Mouse (Mus musculus) CD4-positive helper T cell, adult 2 months (primary cell): ENCODE results near the gene Tpp1.
"Not testable (repeated sequence)": the region's sequence is repeated elsewhere in the genome, so short reads cannot be mapped to it uniquely, and the experiment has no call there.

Experiments
- DNase-seq: peaks from one replicate; pipeline ENCODE4 v3.0.0-alpha.2; 2012; ENCODE audit warnings: low read depth, missing footprints, low spot score

Tpp1 gene

DNA sequence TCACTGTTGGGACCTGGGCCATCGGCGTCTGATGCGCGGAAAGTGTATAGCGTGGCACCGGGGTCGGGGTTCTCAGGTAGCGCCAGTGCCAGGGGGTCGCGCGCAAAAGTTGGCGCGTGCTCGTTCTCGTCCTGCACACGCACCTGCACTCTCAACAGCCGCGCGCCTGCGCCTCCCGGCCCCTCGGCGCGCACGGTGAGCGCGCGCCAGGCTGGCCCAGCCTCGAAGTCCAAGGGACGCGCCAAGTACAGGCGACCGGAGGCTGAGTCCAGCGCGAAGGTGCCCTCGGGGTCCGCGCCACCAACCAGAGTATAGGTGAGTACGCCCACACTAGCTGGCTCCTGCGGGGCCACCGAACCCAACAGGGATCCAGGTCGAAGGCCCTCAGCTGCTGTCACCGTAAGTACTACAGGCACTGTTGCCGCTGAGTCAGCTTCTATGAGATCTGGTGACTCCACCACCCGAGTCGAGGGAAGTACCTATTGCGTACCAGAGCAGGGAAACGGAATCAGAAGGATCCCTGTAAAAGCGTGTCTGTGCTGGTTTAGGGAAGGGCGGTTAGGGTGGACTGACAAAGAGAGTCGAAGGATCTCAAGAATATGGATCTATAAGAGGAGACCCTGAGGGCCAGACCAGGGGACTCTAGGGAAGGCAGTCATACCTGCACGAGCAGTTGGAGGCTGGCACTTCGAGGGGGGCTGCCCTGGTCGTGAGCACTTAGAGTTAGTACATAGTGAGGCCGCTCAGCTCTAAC is 10.7 kb upstream of the Tpp1 start:
- no peak for DNase-seq

DNA sequence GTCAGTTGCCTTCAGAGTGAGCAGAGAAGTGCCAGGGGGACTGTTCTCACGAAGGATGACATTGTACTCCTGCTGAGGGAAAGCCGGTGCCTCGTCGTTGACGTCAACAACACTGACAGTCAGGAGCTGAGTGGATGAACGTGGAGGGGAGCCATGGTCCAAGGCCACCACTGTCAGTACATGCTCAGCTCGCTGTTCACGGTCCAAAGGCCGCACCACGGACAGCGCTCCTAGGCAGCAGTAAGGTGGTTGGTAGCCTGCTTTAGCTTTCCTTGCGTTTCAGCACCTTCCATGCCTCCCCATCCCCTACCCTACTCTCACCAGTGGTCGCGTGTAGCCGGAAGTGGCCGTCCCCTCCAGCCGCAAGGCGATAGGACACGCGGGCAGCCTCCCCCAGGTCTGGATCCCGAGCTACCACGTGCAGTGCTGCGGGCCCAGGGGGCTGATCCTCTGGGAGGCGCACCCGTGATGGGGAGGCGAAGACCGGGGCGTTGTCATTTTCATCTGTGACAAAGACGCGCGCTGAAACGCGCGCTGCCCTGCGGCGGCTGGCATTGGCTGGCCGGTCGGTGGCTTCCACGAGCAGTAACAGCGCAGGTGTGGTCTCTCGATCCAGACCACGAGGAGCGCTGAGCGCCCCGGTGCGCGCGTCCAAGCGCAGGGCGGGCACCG is 9.9 kb upstream of the Tpp1 start:
- no peak for DNase-seq

DNA sequence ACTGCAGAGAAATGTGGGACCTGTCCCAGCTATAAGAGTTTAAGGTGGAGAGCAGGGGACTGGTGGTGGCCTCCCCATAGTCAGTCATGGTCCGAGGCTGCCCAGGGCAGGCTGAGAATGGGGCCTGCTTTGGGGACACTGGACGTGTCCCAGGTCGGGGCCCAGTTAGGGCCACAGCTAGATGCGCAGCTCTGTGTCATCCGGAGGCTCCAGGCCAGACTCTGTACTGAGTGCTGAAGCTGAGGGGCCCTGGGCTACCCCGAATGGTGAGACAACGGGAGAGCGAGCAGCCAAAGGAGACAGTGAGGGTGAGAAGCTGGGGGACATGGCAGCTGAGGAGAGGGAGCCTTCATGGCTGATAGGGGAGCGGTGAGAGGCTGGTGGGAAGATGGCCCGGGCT is 1.2 kb upstream of the Tpp1 start:
- no peak for DNase-seq

DNA sequence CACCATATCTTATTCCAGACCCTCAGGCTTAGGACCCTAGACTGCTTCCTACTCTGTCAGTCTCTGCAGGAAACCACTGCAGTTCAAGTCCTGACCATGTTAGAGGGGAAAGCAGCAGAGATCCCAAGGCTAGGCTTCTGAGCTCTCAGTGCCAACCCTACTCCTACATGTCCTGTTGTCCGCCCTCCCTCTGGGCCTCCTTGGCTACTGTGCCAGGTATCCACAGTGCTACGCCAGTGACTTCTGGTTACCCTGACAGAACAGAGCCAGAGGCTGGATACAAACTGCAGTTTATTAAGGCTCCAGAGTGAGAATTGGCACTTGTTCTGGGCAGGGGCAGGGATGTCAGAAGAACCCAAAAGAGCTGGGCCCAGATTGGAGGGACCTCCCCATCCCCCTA is 681 bp upstream of the Tpp1 start:
- no peak for DNase-seq

DNA sequence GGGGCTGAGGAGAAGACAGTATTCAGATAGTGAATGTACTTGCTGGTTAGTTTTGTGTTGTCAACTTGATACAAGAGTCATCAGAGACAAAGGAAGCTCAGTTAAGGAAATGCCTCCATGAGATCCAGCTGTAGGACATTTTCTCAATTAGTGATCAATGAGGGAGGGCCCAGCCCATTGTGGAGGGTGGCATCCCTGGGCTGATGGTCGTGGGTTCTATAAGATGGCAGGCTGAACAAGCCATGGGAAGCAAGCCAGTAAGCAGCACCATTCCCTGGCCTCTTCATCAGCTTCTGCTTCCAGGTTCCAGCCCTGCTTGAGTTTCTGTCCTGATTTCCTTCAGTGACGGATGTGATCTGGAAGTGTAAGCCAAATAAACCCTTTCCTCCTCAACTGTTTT is 4.3 kb downstream of the Tpp1 start:
- DNase-seq: no peak

DNA sequence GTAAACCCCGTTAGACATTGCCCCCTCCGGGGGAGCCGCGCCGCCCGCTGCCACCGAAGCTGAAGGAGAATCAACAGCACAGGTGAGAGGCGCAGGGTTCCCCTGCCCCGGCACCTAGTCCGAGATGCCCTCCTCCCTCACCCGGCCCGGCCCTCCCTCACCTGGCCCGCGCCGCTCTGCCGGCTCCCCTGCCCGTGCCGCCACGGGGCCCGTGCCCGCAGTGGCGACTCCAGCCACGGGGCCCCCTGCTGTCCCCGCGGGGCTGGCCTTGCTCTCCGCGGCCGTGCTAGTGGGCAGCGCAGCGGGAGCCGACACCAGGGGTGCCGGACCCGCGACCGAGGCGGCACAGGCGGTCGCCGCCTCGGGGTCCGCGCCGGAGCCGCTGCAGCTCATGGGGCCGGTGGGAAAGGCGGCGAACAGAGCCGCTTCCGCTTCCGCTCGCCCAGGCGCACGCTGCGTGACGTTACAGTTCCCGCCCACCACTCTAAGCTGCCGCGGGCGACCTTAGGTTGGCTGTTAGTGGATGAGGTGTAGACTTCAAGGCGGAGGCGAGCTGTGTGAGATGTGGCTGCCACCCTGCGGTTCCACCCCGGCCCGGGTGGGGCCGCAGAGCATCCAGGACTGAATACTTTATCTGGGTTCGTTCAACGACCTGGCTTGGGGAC is 8.0 kb downstream of the Tpp1 start, which contains the start of gene Taf10:
Gene Taf10, minus strand, starts transcription at position 436 of the 665 bp plus-strand sequence.
- peak; percentile 95 for DNase-seq

DNA sequence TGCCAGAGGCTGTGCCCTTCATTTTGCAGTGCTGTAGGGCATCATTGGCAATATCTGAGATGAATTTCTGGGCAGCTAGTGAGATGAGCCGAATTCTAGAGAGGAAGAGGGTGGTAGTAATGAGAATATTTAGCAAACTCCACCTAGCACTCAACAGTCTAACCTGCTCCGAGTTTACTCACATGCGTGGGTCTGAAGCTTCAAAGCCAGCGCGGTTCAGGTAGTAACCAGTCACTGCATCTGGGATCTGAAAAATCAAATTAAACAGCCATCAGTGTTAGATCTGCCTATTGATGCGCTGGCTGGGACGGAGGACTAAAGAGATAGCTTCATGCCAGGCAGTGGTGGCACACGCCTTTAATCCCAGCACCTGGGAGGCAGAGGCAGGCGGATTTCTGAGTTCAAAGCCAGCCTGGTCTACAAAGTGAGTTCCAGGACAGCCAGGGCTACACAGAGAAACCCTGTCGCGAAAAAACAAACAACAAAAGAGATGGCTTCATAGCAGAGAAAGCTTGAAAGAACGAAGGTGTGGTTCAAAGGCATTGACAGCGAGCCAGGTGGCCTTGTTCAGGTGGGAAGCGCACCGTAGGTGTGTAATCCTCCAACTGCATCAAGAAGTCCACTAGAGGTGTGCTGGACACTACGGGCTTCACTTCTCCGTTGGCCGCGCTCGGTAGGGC is 8.6 kb downstream of the Tpp1 start:
- DNase-seq: not testable (repeated sequence)

DNA sequence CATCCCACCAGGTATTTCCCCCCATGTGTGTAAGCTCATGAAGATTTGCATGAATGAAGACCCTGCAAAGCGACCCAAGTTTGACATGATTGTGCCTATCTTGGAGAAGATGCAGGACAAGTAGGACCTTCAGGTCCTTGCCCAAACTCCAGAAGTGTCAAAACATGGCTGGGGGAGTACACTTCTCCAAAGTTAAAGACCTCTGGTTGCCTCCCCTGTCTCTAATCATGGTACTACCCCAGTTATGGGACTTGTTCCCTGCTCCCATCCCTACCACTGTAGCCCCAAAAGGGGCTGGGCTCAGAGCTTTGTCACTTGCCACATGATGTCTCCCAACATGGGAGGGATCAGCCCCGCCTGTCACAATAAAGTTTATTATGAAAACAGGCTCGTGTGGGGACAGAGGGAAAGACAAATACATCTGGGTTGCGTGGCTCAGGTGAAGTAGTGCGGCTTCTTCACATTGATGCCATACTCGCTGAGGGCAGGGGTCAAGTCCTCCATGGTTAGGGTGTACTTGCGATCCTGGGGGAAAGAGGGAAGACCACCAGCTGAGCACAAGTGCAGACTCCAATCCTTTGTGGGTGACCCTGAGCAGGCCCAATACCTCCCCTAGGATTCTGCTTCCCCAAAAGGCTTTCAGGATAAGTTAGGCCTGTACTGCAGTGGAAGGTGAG is 9.4 kb downstream of the Tpp1 start:
- DNase-seq: not testable (repeated sequence)

DNA sequence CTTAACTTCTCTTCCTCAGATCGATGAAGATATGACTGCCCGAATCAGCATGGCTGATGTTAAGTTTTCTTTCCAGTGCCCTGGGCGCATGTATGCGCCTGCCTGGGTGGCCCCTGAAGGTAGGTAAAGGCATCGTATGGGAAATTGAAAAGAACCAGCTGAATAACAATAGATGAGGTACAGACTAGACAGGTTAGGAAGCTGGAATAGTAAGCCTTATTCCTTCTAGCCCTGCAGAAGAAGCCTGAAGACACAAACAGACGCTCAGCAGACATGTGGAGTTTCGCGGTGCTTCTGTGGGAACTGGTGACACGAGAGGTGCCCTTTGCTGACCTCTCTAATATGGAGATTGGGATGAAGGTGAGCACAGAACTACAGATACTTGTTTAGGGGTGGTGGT is 10.1 kb downstream of the Tpp1 start:
- no peak for DNase-seq

DNA sequence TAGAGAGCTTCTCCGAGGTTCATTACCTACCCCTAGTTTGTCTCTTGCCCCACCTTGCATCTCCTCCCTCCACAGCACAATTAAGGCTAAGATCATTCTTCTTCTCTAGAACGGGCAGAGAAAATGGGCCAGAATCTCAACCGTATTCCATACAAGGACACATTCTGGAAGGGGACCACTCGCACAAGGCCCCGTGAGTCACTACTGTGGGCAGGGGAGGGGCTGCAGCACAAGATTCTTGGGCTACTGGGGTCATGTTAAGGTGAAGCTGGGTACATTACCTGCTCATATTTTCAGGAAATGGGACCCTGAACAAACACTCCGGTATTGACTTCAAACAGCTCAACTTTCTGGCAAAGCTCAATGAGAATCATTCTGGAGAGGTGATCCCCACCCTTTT is 11.2 kb downstream of the Tpp1 start:
- no peak for DNase-seq

DNA sequence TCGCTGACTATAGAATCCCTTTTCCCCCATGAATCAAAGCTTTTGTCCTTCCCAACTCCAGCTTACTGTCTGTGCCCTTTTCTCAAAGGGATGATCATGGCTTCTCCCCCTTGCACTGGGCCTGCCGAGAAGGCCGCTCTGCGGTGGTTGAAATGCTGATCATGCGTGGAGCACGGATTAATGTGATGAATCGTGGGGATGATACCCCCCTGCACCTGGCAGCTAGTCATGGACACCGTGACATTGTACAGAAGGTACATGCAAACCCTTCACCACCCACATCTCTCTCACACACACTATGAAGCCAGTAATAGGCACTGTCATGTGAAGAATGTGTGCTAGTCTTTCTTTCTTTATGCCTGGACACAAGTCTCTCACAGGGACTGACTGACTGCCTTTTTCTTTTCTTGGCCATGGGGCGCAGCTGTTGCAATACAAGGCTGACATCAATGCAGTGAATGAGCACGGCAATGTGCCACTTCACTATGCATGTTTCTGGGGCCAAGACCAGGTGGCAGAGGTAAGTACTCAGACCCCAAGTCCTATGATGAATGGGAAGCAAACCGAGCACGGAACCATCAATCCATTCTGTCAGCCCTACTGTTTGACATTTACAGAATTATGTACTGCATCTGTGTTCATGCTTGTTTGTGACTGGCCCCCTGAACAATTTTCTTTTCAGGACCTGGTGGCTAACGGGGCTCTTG is 11.8 kb downstream of the Tpp1 start:
- DNase-seq: no peak

DNA sequence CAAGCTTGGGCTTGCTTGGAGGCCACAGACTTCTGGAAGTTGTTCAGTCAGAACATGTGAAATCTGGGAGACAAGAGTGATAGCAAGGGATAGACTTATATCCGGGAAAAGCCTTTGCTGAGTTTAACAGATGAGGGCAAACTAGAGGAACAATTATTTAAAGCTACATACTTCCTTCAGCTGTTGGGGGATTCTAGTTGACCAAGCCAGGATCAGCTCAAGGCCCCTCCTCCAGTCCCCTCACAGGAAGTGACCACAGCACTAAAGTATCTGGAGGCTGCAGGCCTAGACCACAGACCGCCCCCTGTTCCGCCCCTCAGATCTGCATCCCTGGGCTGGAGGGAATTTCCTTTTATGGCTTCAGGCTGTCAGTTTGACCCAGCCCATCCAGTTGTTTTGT is 13.1 kb downstream of the Tpp1 start:
- DNase-seq: peak; percentile 17

DNA sequence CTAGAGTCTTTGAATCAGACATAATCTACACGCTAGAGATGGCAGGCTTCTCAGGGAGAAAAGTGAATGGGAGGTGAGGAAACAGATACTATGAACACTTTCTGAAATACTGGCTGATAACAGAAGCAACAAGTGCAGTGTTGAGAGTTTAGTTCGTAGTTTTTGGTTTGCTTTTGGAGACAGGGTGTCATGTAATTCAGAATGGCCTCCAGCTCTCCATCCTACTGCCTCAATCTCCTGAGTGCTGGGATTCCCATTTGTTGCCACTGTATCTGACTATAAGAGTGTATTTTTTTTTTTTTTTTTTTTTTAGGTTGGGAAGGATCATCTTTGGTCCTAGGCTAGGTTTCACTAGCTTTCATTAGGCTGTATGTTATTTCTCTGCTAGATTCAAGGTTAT is 13.7 kb downstream of the Tpp1 start:
- no peak for DNase-seq

DNA sequence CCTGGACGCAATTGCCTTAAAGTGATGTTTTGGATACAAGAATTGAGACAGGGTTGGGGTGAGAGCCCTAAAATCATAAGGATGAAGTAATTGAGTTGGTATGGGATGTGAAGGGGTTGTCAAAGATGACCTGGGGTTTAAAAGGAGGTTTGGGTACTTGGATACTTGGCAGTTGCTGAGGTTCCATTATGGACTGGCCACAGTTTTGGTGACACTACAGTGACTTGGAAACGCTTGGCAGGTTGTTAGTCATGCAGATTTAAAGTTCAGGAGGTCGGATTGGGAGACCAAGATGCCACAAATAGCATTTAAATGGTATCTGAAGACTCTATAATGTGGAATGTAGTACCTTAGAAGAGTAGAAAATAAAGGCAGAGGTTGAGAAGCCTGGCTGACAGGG is 14.4 kb downstream of the Tpp1 start:
- DNase-seq: no peak

DNA sequence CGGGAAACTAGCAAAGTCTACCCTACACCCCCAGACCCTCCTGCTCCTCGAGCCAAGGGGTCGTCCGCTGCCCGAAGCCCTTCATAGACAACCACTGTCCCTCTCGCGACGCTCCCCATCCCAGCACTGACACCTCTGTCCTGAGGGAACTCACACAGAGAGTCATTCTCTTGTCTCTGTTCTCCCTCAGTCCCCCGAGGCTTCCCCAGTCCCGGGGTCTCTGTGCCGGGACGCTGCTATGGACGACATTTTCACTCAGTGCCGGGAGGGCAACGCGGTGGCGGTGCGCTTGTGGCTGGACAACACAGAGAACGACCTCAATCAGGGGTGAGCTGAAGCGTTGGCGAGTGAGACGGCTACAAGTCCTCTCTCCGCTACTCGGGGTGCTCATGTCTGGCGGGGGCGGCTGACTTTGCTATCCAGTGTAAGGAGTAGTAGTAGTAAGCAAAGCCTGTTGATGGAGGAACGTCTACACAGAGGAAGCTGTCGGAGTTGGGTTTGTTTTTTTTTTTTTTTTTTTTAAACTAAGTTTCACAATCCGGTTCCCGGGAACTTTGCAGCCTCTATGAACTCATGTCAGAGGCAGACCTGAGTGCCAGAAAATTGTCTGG is 15.0 kb downstream of the Tpp1 start, which contains the start of gene Rrp8:
Gene Rrp8, minus strand, starts transcription at position 475 of the 611 bp plus-strand sequence.
- peak; percentile 54 for DNase-seq

DNA sequence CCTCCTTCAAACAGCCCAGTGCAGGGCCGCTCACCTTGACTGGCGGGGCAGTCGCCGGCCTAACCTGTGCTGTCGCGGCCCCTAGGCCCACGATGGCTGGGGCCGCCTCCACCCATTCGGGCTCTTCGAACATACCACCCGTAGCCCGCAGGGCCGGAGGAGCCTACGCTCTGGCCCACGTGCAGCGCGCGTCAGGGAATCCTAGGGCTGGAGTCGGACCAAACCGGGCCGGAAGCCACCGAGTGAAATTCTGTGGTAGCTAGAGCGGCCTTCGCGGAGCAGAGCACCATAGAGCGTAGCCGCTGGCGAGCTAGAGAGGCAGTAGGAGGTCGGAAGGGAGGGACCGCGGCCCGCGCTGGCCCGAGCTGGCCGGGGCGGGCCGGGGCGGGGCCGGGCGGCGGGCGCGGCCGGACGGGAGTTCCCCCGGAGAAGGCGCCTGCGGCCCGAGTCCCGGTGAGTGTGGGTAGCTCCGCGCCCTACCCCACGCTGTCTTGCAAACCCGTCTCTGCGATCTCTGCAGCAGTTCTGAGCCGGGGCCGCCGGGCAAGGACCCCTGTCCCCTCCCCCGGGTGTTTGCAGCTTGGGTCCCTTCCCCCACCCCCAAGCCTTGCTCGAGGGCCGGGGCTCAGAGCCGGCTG is 15.7 kb downstream of the Tpp1 start, which contains the start of gene Ilk:
Gene Ilk, plus strand, starts transcription at position 329 of the 638 bp plus-strand sequence.
- peak; percentile 90 for DNase-seq

DNA sequence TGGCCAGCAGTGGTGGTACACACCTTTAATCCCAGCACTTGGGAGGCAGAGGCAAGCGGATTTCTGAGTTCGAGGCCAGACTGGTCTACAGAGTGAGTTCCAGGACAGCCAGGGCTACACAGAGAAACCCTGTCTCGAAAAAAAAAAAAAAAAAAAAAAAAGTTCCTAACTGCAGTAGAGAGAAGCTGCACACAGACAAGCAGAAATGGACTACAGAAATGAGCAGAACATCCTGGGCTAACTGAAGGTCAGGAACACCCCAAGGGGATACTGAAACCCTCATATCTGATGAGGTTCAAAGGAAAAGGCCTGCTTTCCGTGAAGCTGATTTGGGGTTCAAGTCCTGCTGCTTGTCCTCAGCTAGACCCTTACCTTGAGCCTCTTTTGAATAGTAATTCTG is 16.6 kb downstream of the Tpp1 start:
- peak; percentile 19 for DNase-seq

DNA sequence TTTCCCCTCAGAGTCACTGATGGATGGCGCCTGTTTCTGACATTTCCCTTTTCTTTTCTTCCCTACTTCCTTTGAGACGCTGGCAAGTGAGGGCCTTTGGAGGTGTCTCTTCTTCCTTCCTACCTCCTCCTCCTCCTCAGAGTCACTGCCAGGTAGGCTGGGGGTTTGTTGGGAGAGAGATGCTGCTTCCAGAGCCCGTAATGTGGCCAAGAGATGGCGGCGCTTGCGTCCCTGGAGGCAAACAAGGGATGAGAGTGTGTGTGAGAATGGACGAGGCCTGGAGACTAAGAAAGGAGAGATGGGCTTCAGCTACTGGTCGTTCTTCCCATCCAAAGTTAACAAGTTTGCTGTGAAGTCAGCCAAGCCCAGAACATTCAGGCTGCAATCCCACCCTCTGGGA is 17.2 kb downstream of the Tpp1 start:
- DNase-seq: no peak

DNA sequence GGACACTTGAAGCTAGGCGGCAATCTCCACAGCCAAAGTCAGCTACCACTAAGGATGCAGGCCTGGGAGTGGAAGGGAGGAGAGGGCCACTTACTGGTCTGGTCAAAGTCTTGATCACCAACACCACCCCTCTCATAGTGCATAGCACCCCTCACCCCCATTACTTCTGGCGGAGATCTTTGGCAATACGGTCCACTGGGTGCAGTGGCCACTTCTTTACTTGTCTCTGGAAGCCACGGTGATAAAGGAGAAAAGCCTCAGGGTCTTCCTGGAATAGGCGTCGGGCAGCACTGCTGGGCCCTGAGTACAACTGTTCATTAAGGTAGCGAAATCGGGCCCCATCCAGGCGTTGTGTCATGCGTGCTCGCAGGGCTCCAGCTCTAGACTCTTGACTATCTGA is 18.2 kb downstream of the Tpp1 start:
- no peak for DNase-seq
